Mouse (Mus musculus) kidney, postnatal 4 days (tissue): ENCODE measurements at regions not wholly inside any gene's neighbourhood (a gene's known extent, or its start where the extent isn't known, plus 50 kb on each side); places are given as distances from the start of the nearest gene placed in this dataset.
"Not testable (repeated sequence)": the region's sequence is repeated elsewhere in the genome, so short reads cannot be mapped to it uniquely, and the experiment has no call there.

Source experiments
- DNase-seq, 2 experiments: peaks; one replicate each; pipeline ENCODE4 v3.0.0; 2021; ENCODE audit warnings: mixed read lengths in 2 of 2

- no peak for DNase-seq
Measured at GRCm38 (mm10) chr15:42082436-42082835, 1948.3 kb downstream of the 9330182O14Rik start.

- no peak for DNase-seq
Measured at GRCm38 (mm10) chr15:42100730-42101129, 1966.6 kb downstream of the 9330182O14Rik start.

- DNase-seq = no peak
Measured at GRCm38 (mm10) chr15:42104816-42105215, 1970.7 kb downstream of the 9330182O14Rik start.

DNA sequence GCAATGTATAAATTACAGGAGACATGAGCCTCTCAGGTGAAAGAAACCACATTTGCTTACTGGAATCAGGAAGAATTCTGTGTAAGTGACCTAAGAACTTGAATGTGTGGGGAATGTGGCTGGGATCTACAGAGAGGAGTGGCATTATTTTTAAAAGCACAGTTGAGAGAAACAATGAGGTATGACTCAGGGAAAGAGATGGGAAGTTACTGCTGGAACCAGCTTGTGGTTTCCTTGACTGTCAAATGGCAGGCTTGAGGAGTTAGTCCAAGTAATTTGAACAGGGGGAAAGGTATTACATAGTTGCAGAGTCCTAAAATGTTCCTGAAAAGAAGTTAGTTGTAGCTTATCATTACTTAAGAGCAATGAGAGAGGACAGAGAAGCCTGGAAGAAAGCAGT lies 1972.9 kb downstream of the 9330182O14Rik start:
- no peak for DNase-seq

DNA sequence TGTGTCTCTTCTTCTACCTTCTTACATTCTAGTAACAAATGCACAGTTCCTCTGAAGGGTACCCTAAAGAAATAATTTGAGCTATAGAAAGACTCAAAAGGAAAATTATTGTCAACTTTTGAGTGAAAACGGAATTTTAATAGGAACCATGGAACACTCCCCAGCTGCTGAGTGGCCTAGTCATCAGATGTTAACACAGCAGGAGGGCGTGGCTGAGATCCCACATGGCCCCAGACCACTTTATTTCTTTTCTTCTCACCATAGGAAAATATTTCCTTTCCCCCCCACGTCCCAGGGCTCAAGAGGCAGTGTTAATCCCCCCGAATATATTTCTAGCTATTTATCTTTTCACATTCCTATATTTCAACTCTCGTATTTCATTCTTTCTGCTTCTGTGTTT lies 1977.6 kb downstream of the 9330182O14Rik start:
- no peak for DNase-seq

DNA sequence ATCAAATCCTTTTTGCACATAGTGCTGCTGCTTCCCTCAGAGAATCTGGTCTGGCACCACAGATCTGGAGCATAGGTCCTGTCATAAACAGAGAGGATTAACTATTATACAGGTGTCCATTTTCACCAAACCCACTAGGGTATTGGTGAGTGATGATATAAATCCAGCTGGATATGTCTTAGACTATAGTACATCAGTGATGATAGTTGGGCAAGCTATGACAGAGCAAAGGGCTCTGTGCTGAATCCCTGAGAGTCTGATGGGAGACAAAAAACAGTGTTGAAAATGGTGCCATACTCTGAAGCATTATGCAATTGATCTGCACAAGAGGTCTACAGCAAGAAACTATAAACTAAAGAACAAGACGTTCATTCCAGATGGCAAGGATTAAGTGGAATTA lies 1993.3 kb downstream of the 9330182O14Rik start:
- DNase-seq = no peak

GRCm38 (mm10) chr15:42128976-42129375 lies 1994.8 kb downstream of the 9330182O14Rik start:
- DNase-seq = no peak

DNA sequence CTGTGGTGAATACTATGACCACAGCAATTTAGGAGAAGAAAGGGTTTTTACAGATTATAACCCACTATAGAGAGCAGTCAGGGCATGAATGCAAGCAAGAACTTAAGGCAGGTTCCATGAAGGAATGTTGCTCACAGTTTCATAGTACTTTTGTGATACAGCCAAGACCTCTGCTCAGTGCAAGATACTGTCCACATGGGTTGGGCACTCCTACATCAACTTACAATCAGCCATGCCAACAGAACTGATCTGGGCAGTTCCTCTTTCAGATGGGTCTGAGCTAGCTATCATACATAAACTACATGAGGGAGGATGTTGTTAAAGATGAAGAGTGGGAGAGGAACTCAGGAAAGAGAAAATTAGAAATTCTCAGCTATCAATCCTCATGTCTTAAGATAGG lies 2032.4 kb downstream of the 9330182O14Rik start:
- no peak for DNase-seq

DNA sequence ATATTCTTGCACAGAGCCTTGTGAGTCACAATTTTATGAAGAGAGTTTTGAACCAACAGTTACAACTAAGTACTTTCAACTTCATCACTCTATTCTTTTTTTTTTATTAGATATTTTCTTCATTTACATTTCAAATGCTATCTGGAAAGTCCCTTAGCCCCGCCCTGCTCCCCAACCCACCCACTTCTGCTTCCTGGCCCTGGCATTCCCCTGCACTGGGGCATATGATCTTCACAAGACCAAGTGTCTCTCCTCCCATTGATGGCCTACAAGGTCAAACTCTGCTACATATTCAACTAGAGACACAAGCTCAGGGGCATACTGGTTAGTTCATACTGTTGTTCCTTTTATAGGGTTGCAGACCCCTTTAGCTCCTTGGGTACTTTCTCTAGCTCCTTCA lies 2043.6 kb downstream of the 9330182O14Rik start:
- DNase-seq = not testable (repeated sequence)

GRCm38 (mm10) chr15:42207187-42207846 lies 2073.2 kb downstream of the 9330182O14Rik start:
- peak in 1 of 2 experiments; percentile 13 for DNase-seq

- DNase-seq = peak in 1 of 2 experiments; percentile 2
Measured at GRCm38 (mm10) chr15:42219496-42219895, 2085.3 kb downstream of the 9330182O14Rik start.

DNA sequence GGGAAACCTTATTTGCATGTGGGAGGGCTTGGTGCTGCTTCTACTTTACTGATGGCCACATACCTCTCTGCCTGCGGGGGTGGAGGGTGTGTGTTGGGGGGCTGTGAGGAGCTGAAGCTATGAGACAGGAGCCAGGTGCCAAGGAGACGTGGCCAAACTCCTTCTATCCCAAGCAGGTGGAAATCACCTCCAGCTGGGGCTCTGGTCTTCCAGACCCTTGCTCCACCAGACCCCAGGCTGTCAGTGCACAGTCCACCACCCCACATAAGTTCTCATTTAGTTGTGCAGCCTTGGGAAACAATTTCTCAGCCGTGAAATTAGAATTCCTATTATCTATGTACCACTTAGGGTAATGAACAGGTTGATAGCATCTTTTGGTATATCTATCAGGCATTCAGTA lies 2085.8 kb downstream of the 9330182O14Rik start:
- peak; percentile 4 to 8 for DNase-seq

DNA sequence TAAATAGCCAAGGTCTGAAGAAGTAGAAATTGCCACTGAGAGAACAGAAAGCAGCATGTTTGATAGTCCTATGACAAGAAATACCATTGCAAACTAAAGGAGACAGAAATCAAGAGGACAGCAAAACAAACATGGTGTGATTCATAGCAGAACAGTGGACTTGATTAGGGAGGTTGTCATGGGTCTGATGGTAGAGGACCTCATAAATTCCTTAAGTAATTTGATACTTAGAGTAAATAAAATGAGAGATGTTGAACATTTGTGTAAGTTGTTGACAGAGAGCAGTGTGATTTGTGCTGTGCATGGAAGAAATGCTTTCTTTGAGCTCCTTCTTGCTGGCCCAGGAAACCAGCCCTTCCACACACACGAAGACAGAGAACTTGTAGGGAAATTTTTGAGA lies 2090.8 kb downstream of the 9330182O14Rik start:
- DNase-seq = peak in 1 of 2 experiments; percentile 3

DNA sequence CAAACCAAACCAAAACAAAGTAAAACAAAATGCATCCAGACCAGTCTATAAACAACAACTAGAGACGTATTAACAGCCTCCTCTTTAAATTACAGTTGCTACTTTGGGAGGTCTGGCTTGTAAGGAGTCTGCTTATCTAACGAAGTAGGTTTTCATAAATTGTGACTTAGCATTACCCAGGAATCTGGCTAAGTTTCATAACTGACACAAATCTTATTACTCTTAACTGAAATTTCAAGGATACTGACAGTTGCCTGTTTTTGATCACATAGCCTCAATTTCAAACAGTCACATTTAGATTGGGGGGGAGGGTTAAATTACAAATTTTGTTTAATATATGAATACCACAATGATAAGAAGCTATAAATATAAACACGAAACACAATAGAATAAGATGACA lies 2097.5 kb downstream of the 9330182O14Rik start:
- no peak for DNase-seq

DNA sequence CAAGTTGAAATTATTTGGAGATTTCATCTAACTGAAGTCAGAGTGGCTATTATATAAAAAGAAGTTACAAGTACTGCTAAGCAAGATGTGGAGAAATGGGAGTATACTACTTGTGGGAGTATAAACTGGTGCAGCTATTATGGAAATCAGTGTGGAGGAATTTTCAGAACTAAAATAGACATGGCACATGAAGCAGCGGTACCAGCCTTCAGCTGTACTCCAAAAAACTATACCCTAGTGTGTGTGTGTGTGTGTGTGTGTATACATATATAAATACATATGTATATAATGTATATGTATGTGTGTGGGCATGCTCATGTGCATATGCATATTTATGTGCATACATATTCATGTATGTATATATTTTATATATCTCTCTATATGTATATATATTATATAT lies 2112.6 kb downstream of the 9330182O14Rik start:
- no peak for DNase-seq

DNA sequence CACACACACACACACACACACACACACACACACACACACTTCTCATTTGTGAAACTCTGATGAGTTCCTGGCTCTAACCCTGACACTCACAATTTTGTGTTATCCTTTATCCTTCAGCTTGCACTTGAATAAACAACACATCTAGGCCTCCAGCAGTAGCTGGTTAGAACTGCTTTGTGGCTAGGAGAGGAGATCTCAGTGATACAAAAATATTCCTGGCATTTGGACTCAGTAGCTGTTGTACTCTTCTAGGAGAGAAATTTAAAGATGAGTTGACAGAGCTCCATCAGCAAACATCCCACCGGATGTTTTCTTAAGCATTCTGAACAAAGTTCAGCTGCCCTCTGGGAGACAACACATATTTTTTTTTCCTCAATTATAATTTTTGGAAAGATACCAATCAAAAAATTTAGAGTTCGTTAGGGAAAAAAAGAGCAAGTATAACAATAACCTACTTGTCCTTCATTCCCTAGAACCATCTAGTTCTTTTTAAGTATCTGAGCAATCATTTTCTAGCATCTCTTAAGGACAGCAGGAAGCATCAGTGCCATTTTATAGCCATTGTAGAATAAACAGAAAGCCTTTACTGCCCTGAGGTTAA lies 2118.7 kb downstream of the 9330182O14Rik start:
- DNase-seq = peak in 1 of 2 experiments; percentile 2

GRCm38 (mm10) chr15:42256343-42256742 lies 2122.2 kb downstream of the 9330182O14Rik start:
- DNase-seq = no peak

DNA sequence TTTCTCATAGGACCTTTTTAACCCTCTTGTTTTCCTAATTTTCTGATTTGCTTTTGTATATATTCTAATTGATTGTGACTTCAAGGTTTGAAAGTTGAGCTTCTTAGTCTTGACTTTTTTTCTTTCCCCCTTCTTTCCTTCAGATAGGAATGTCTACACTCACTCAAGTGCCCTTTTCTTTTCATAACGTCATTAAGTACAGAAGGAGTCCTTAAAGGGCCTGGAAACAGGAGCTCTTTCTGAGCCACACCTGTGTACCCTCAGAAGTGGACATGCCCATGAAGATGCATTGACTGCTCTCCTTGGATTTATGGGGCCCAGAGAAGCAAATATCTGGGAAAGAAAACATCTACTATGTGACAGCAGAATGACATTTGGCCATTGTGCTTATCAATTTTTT lies 2141.0 kb downstream of the 9330182O14Rik start:
- DNase-seq = no peak

DNA sequence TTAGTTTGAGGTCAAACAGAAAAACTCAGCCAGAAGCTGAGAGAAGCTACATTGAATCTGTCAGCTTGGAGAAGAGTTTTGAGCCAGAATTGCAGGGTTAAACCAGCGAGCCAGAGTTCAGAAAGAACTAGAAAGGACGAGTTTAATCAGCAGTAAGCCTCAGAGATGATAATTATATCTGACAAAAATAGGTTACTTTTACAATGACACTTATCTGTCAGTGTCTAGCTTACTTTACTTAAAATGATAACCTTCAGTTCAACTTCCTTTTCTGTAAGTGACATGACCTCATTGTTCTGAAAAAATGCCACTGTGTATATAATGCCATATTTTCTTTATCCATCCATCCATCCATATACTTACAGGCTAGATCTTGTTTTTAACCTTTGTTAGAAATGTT lies 2143.1 kb downstream of the 9330182O14Rik start:
- no peak for DNase-seq

DNA sequence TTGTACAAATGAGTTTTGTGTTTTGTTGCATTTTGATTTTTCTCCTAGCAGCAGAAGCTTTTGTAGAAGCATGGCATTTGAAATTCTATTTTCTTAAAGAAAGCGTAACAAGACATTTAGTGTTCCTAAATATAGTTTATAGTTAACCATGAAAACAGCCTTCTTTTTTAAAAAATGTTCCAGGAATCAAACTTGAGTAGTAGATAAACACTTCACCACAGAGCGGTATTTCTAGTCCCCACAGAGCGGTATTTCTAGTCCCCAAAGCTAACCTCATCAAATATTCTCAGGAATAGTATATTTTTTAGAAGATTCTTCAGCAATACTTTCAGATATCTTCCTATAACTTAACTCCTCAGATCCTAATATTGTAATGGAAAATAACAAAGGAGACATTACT lies 2146.6 kb downstream of the 9330182O14Rik start:
- DNase-seq = no peak

DNA sequence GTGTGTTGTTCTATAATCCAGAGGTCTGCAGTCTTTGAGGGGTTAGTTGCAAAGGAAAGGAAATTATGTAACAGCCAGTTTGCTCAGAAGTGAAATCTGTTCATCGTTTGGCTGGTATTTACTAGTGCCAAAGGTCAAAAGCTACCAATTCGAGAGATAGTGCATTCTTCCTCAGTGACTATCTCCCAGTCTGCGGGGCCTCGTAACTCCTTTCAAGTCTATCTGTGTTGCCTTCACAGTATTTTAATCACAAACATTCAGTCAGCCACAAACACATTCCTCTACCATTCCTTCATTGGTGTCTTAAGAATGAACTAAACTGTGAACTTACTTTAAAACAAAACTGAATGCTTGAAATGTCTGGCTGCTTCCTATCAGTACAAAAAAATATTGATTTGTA lies 2162.2 kb downstream of the 9330182O14Rik start:
- DNase-seq = peak in 1 of 2 experiments; percentile 1

GRCm38 (mm10) chr15:42297430-42297829 lies 2163.3 kb downstream of the 9330182O14Rik start:
- peak in 1 of 2 experiments; percentile 1 for DNase-seq

DNA sequence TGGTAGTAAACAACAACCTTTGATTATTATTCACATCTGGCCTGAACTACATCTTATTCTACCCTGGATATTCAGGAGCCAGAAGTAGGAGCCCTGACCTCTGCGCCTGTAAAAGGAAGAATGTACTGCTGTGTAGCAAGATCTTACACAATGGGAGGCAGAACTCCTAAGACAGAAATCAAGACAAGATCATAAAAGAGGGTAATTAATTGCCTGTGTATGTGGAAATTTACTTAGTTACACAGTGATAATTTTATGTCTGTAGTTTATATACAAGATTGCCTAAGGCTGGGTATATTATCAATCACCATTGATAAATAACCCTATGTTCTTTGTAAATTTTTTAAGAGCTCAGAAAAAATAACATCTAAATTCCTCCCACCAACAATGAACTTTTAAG lies 2167.8 kb downstream of the 9330182O14Rik start:
- DNase-seq = no peak

GRCm38 (mm10) chr15:42304097-42304496 lies 2169.9 kb downstream of the 9330182O14Rik start:
- no peak for DNase-seq

GRCm38 (mm10) chr15:42309586-42309985 lies 2175.4 kb downstream of the 9330182O14Rik start:
- no peak for DNase-seq
